Mouse (Mus musculus): ENCODE measurements around the gene Pde4a. TPM values are rescaled to one million over a fixed set of nuclear protein-coding genes. Genes with fewer than 3 reads are reported as not detected.
"Not testable (repeated sequence)": the region's sequence is repeated elsewhere in the genome, so short reads cannot be mapped to it uniquely, and the experiment has no call there.

The Pde4a gene
- polyA plus RNA-seq, 1 experiment from 2014 or later = 42.1 TPM

GRCm38 (mm10) chr9:21210821-21211220 lies 45.3 kb downstream of the Pde4a start:
- no peaks in the 10 kb centered on the region for H3K27me3 ChIP-seq (replicated peaks)
- no peaks in the 10 kb centered on the region for H3K4me1 ChIP-seq
- 86% methylated on average over 6 of the region's 6 CpGs for WGBS

GRCm38 (mm10) chr9:21211624-21212023 lies 46.1 kb downstream of the Pde4a start:
- 90% methylated on average over 7 of the region's 7 CpGs for WGBS
- peaks cover 36% of the 10 kb centered on the region for H3K36me3 ChIP-seq
- ATAC-seq (ENCODE audit: low FRiP score) = no peak

More at GRCm38 (mm10) chr9:21210821-21211220, 45.3 kb downstream of the Pde4a start:
- H3K36me3 ChIP-seq = peaks cover 44% of the 10 kb centered on the region
- H3K27ac ChIP-seq (replicated peaks) = no peak overlapping the region
- no peak overlapping the region for H3K4me3 ChIP-seq (replicated peaks)
- H3K9me3 ChIP-seq (replicated peaks) = no peaks in the 10 kb centered on the region
- ATAC-seq (ENCODE audit: low FRiP score) = no peak
- no peak overlapping the region for H3K9ac ChIP-seq (replicated peaks)
- no peak overlapping the region for H3K4me2 ChIP-seq

GRCm38 (mm10) chr9:21213617-21214190 lies 48.2 kb downstream of the Pde4a start:
- H3K9me3 ChIP-seq (replicated peaks) = no peaks in the 10 kb centered on the region
- H3K9ac ChIP-seq (replicated peaks) = no peak overlapping the region
- H3K4me2 ChIP-seq = no peak overlapping the region
- no peaks in the 10 kb centered on the region for H3K27me3 ChIP-seq (replicated peaks)
- H3K36me3 ChIP-seq = peaks cover 18% of the 10 kb centered on the region
- H3K27ac ChIP-seq (replicated peaks) = no peak overlapping the region
- H3K4me3 ChIP-seq (replicated peaks) = no peak overlapping the region
- ATAC-seq (ENCODE audit: low FRiP score) = 0 out of 2 replicates have a peak, but pooled peaks have one; percentile 15
- H3K4me1 ChIP-seq = peaks cover 7% of the 10 kb centered on the region
- 53% methylated on average over 7 of the region's 7 CpGs for WGBS

More at GRCm38 (mm10) chr9:21211624-21212023, 46.1 kb downstream of the Pde4a start:
- Histone ChIP-seq H3K9ac (replicated peaks) (no peak overlapping the region), H3K9me3 (replicated peaks) (no peaks in the 10 kb centered on the region), H3K4me1 (peaks cover 5% of the 10 kb centered on the region), H3K4me2 (no peak overlapping the region), H3K27me3 (replicated peaks) (no peaks in the 10 kb centered on the region), H3K4me3 (replicated peaks) (no peak overlapping the region), H3K27ac (replicated peaks) (no peak overlapping the region)

GRCm38 (mm10) chr9:21216050-21216841 lies 50.7 kb downstream of the Pde4a start:
- Histone ChIP-seq H3K9me3 (replicated peaks) (no peaks in the 10 kb centered on the region), H3K4me2 (peak overlapping the region; percentile 5; the same call in 1 of the 2 replicates), H3K4me3 (replicated peaks) (no peak overlapping the region), H3K4me1 (peaks cover 13% of the 10 kb centered on the region), H3K27ac (replicated peaks) (no peak overlapping the region), H3K36me3 (peaks cover 7% of the 10 kb centered on the region), H3K9ac (replicated peaks) (no peak overlapping the region), H3K27me3 (replicated peaks) (no peaks in the 10 kb centered on the region)
- 64% methylated on average over 25 of the region's 25 CpGs for WGBS
- no peak for ATAC-seq (ENCODE audit: low FRiP score)

GRCm38 (mm10) chr9:21219820-21220219 lies 54.3 kb downstream of the Pde4a start:
- Histone ChIP-seq H3K27ac (replicated peaks) (no peak overlapping the region), H3K36me3 (no peaks in the 10 kb centered on the region), H3K4me1 (peaks cover 14% of the 10 kb centered on the region), H3K9ac (replicated peaks) (no peak overlapping the region), H3K9me3 (replicated peaks) (no peaks in the 10 kb centered on the region), H3K4me2 (no peak overlapping the region), H3K27me3 (replicated peaks) (no peaks in the 10 kb centered on the region), H3K4me3 (replicated peaks) (no peak overlapping the region)
- WGBS = 56% methylated on average over 3 of the region's 3 CpGs
- no peak for ATAC-seq (ENCODE audit: low FRiP score)

GRCm38 (mm10) chr9:21220490-21221382 lies 55.2 kb downstream of the Pde4a start:
- WGBS = 16% methylated on average over 21 of the region's 21 CpGs
- H3K9me3 ChIP-seq (replicated peaks) = no peaks in the 10 kb centered on the region
- no peak overlapping the region; the same call in 1 of the 2 replicates for H3K27ac ChIP-seq (replicated peaks)
- H3K36me3 ChIP-seq = no peaks in the 10 kb centered on the region
- peak overlapping the region; percentile 57 for H3K4me2 ChIP-seq
- H3K9ac ChIP-seq (replicated peaks) = 0 out of 2 replicates have a peak overlapping the region, but pooled peaks have one; percentile 7
- peaks cover 19% of the 10 kb centered on the region for H3K4me1 ChIP-seq
- peak overlapping the region; percentile 31 for H3K4me3 ChIP-seq (replicated peaks)
- ATAC-seq (ENCODE audit: low FRiP score) = peak; percentile 87
- H3K27me3 ChIP-seq (replicated peaks) = no peaks in the 10 kb centered on the region

- Histone ChIP-seq H3K27me3 (replicated peaks) (no peaks in the 10 kb centered on the region), H3K4me1 (peaks cover 15% of the 10 kb centered on the region), H3K36me3 (no peaks in the 10 kb centered on the region), H3K9me3 (replicated peaks) (no peaks in the 10 kb centered on the region), H3K9ac (replicated peaks) (no peak overlapping the region), H3K27ac (replicated peaks) (no peak overlapping the region), H3K4me3 (replicated peaks) (no peak overlapping the region), H3K4me2 (no peak overlapping the region)
- WGBS = 19% methylated on average over 7 of the region's 7 CpGs
- no peak for ATAC-seq (ENCODE audit: low FRiP score)
These were observed 55.9 kb downstream of the Pde4a start for GRCm38 (mm10) chr9:21221383-21221929.

- not testable (repeated sequence) for H3K4me2 ChIP-seq; ATAC-seq (ENCODE audit: low FRiP score); H3K27ac ChIP-seq (replicated peaks); H3K4me3 ChIP-seq (replicated peaks); H3K9me3 ChIP-seq (replicated peaks); H3K36me3 ChIP-seq; H3K9ac ChIP-seq (replicated peaks); H3K27me3 ChIP-seq (replicated peaks)
- peaks cover 26% of the 10 kb centered on the region for H3K4me1 ChIP-seq
- WGBS = 100% methylated on average over 1 of the region's 2 CpGs
These were observed 58.0 kb downstream of the Pde4a start for GRCm38 (mm10) chr9:21223490-21223889.

GRCm38 (mm10) chr9:21223906-21224305 lies 58.4 kb downstream of the Pde4a start:
- H3K4me3 ChIP-seq (replicated peaks) = no peak overlapping the region
- H3K9me3 ChIP-seq (replicated peaks) = no peaks in the 10 kb centered on the region
- no peaks in the 10 kb centered on the region for H3K27me3 ChIP-seq (replicated peaks)
- no peaks in the 10 kb centered on the region for H3K36me3 ChIP-seq
- no peak overlapping the region for H3K9ac ChIP-seq (replicated peaks)
- ATAC-seq (ENCODE audit: low FRiP score) = no peak
- no peak overlapping the region for H3K27ac ChIP-seq (replicated peaks)
- peaks cover 26% of the 10 kb centered on the region for H3K4me1 ChIP-seq
- no peak overlapping the region for H3K4me2 ChIP-seq
- 89% methylated on average over 6 of the region's 6 CpGs for WGBS

- Histone ChIP-seq H3K4me3 (replicated peaks) (peak overlapping the region; percentile 29), H3K27me3 (replicated peaks) (no peaks in the 10 kb centered on the region), H3K9me3 (replicated peaks) (no peaks in the 10 kb centered on the region), H3K4me1 (peaks cover 26% of the 10 kb centered on the region), H3K4me2 (peak overlapping the region; percentile 55), H3K27ac (replicated peaks) (no peak overlapping the region), H3K36me3 (peaks cover 9% of the 10 kb centered on the region), H3K9ac (replicated peaks) (0 out of 2 replicates have a peak overlapping the region, but pooled peaks have one; percentile 20)
- WGBS = 19% methylated on average over 26 of the region's 26 CpGs
- ATAC-seq (ENCODE audit: low FRiP score) = 0 out of 2 replicates have a peak, but pooled peaks have one; percentile 18
These were observed 59.3 kb downstream of the Pde4a start for GRCm38 (mm10) chr9:21224576-21225414.
